ENCODE assay signal across 33 mouse cellular contexts in the genomic region with DNA sequence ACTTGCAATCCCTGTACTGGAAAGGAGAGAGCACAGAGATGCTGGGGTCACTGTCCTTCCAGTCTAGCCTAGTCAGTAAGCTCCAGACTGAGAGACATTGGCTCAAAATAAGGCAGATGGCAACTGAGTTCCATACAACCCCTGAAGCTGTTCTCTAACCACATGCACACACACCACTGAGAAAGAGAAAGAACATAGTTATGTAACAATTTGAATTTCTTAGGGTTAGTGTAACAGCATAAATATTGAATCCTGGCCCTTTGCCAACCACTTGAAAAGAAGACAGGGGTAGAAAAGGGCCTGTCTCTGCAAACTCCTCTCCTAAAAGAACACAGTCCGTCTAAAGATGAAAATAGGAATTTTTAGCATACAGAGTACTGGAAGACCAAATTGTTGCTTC. TPM values are rescaled to one million over a fixed set of nuclear protein-coding genes. Genes with fewer than 3 reads are reported as not detected.
DNase-seq lines count a peak whose midpoint lies in the region; ATAC-seq and TF ChIP-seq lines count a peak whose summit lies in the region.
"Had no signal": no experiment of that assay in that cellular context is flagged by ENCODE, and none has a peak within 500 bp of the region (broad histone marks: within the 10 kb centered on the region; RNA-seq: fewer than 3 reads in every experiment).

No protein-coding gene starts in this region.

- DNase-seq in heart, adult 11 months, result peak; percentile 80
- DNase-seq in heart, embryonic 10.5 days (ENCODE audit: low spot score), result no peak
- peak; percentile 38 for DNase-seq in lung, embryonic 14.5 days
- no peak for DNase-seq in lung, adult 2 months
- DNase-seq in Muller cell, postnatal 12 days (ENCODE audit: inconsistent ontology term), result peak; percentile 37
- peak; percentile 52 for DNase-seq in adipocyte (ENCODE audit: low spot score)
- no peak for DNase-seq in cerebellum, adult 18-20 months
- DNase-seq: adrenal gland, postnatal 10 days; adrenal gland, postnatal 36 days; B cell, adult 2 months; cerebellum, adult 11 months; cerebellum, adult 8-10 months; cerebellum, postnatal 36 days; embryo, embryonic 11 days; gastrocnemius, postnatal 25 days; heart, adult 2 months had no signal

- H3K9me3 ChIP-seq in heart, embryonic 10.5 days, result no peaks in the 10 kb centered on the region
- H3K9me3 ChIP-seq in lung, embryonic 14.5 days (ENCODE audit: low read depth, low read length), result no peaks in the 10 kb centered on the region
- H3K9me3 ChIP-seq: embryonic facial prominence, embryonic 10.5 days; embryonic facial prominence, embryonic 13.5 days; forebrain, embryonic 12.5 days; forebrain, embryonic 15.5 days; G1E; hindbrain, embryonic 12.5 days; hindbrain, embryonic 15.5 days had no signal

- H3K4me3 ChIP-seq in heart, embryonic 10.5 days, result no peak overlapping the region
- no peak overlapping the region for H3K4me3 ChIP-seq in lung, embryonic 14.5 days (ENCODE audit: low read depth, low read length)
- H3K4me3 ChIP-seq in lung, adult 2 months (replicated peaks; ENCODE audit: extremely low read depth, low read depth, low read length), result no peak overlapping the region
- H3K4me3 ChIP-seq: embryonic facial prominence, embryonic 10.5 days; embryonic facial prominence, embryonic 13.5 days; erythroblast, embryonic 14.5 days; forebrain, embryonic 12.5 days; forebrain, embryonic 15.5 days; heart, adult 2 months; hindbrain, embryonic 12.5 days; hindbrain, embryonic 15.5 days had no signal

- ATAC-seq in lung, embryonic 14.5 days (ENCODE audit: insufficient read depth), result no peak
- ATAC-seq: activated CD4-positive, CD25-positive, alpha-beta regulatory T cell, adult 4 months; forebrain, embryonic 15.5 days had no signal

- H3K27me3 ChIP-seq in heart, embryonic 10.5 days (ENCODE audit: insufficient read depth, poor library complexity, severe bottlenecking), result no peaks in the 10 kb centered on the region
- H3K27me3 ChIP-seq in lung, embryonic 14.5 days (ENCODE audit: insufficient read depth, low read length), result no peaks in the 10 kb centered on the region
- H3K27me3 ChIP-seq: CH12.LX; embryonic facial prominence, embryonic 13.5 days; forebrain, embryonic 12.5 days; forebrain, embryonic 15.5 days; hindbrain, embryonic 12.5 days; hindbrain, embryonic 15.5 days had no signal

- no peak overlapping the region for H3K27ac ChIP-seq in heart, embryonic 10.5 days
- no peak overlapping the region for H3K27ac ChIP-seq in lung, embryonic 14.5 days (ENCODE audit: low read depth)
- H3K27ac ChIP-seq: embryonic facial prominence, embryonic 10.5 days; embryonic facial prominence, embryonic 13.5 days; forebrain, embryonic 12.5 days; forebrain, embryonic 15.5 days; heart, adult 2 months; hindbrain, embryonic 12.5 days; hindbrain, embryonic 15.5 days had no signal

- no peak for TF ChIP-seq CTCF in lung, embryonic 14.5 days (IDR thresholded peaks at IDR 0.05; ENCODE audit: low read depth)
- TF ChIP-seq CTCF in lung, adult 2 months (IDR thresholded peaks at IDR 0.05; ENCODE audit: insufficient read depth, low read length), result no peak

- no peak overlapping the region for H3K4me2 ChIP-seq in lung, embryonic 14.5 days
- H3K4me2 ChIP-seq: embryonic facial prominence, embryonic 13.5 days; forebrain, embryonic 12.5 days; forebrain, embryonic 15.5 days; heart, embryonic 11.5 days; hindbrain, embryonic 12.5 days; hindbrain, embryonic 15.5 days had no signal

- peaks cover 15% of the 10 kb centered on the region for H3K4me1 ChIP-seq in heart, embryonic 10.5 days
- peaks cover 13% of the 10 kb centered on the region; the same call in 1 of the 2 replicates for H3K4me1 ChIP-seq in lung, embryonic 14.5 days (ENCODE audit: insufficient read depth)
- peaks cover 13% of the 10 kb centered on the region for H3K4me1 ChIP-seq in lung, adult 2 months (ENCODE audit: control insufficient read depth, insufficient read depth, low read length)

- H3K36me3 ChIP-seq in heart, embryonic 10.5 days, result no peaks in the 10 kb centered on the region
- no peaks in the 10 kb centered on the region for H3K36me3 ChIP-seq in lung, embryonic 14.5 days (ENCODE audit: insufficient read depth)
- H3K36me3 ChIP-seq: embryonic facial prominence, embryonic 10.5 days; embryonic facial prominence, embryonic 13.5 days; forebrain, embryonic 12.5 days; forebrain, embryonic 15.5 days; G1E; hindbrain, embryonic 12.5 days; hindbrain, embryonic 15.5 days had no signal

- WGBS in heart, embryonic 10.5 days, result 79% methylated on average over 1 of the region's 1 CpGs
- WGBS in lung, embryonic 14.5 days, result 24% methylated on average over 1 of the region's 1 CpGs
- WGBS in lung, adult 2 months, result 34% methylated on average over 1 of the region's 1 CpGs

- TF ChIP-seq POLR2A in lung, adult 2 months (IDR thresholded peaks at IDR 0.05; ENCODE audit: borderline replicate concordance, extremely low read depth, low read depth, low read length), result no peak

- H3K9ac ChIP-seq in lung, embryonic 14.5 days, result no peak overlapping the region
- H3K9ac ChIP-seq: embryonic facial prominence, embryonic 13.5 days; forebrain, embryonic 12.5 days; forebrain, embryonic 15.5 days; hindbrain, embryonic 12.5 days; hindbrain, embryonic 15.5 days had no signal

RNA-seq across cellular contexts. Expression of gene Gm17571, which starts 12.8 kb away (rescaled TPM):
- not detected in 2 replicates for polyA plus RNA-seq in heart, embryonic 10.5 days (2016; fragmentation: Nextera tagmentation; extraction: Ambion mirVana)
- polyA plus RNA-seq in lung, embryonic 14.5 days (2014; fragmentation: Nextera tagmentation; extraction: Ambion mirVana), result not detected in 2 replicates
- not detected in 2 replicates for polyA plus RNA-seq in lung, adult 2 months (2012; rRNA removed)
- polyA plus RNA-seq: activated CD4-positive, CD25-positive, alpha-beta regulatory T cell, adult 4 months; cortical plate, adult 2 months; embryonic facial prominence, embryonic 10.5 days; embryonic facial prominence, embryonic 13.5 days; erythroblast, embryonic 14.5 days; forebrain, embryonic 12.5 days; forebrain, embryonic 15.5 days; frontal cortex, adult 2 months; G1E; gonadal fat pad, adult 2 months; heart, adult 2 months; heart, embryonic 11.5 days; heart, embryonic 14.5 days; heart, postnatal 0 days; hindbrain, embryonic 12.5 days; hindbrain, embryonic 15.5 days; intestine, embryonic 14.5 days had no signal

Comparison
In these comparisons a context has a peak if more than half of its experiments do, and no peak if none do; other contexts are left out.
1. DNase-seq: peak in heart, adult 11 months (single experiment), lung, embryonic 14.5 days (single experiment), Muller cell, postnatal 12 days (single experiment) and adipocyte (single experiment); none in heart, embryonic 10.5 days (single experiment), lung, adult 2 months (single experiment) and cerebellum, adult 18-20 months (0 of 2).